Mouse (Mus musculus) layer of hippocampus, adult 9-11 months (tissue): ENCODE measurements at regions not wholly inside any gene's neighbourhood (a gene's known extent, or its start where the extent isn't known, plus 50 kb on each side); places are given as distances from the start of the nearest gene placed in this dataset.
A peak's percentile ranks its signal among the peaks of the same experiment; 100 is the strongest.
"Not testable (repeated sequence)": the region's sequence is repeated elsewhere in the genome, so short reads cannot be mapped to it uniquely, and the experiment has no call there.

Experiments
- DNase-seq: peaks from one replicate; pipeline ENCODE4 v3.0.0; 2022

DNA sequence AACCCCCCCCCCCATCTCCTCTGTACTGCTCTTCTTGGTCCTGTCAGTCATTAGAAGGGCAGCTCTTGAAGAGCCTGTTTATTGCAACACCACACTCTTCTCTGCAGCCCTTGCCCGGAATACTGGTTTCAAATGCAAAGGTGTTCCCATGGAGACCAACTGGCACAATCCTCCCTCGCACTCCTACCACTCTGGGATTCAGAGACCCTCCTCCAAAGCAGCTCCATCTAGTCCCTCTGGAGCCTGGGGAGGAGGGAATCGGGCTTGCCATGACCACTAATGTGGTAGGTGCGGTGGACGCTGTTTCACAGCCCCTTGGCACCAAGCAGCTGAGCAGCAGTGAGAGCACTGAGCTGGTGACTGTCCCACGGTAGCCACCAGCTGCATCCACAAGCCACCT is 83.1 kb downstream of the Stk35 start:
- DNase-seq = peak; percentile 72

DNA sequence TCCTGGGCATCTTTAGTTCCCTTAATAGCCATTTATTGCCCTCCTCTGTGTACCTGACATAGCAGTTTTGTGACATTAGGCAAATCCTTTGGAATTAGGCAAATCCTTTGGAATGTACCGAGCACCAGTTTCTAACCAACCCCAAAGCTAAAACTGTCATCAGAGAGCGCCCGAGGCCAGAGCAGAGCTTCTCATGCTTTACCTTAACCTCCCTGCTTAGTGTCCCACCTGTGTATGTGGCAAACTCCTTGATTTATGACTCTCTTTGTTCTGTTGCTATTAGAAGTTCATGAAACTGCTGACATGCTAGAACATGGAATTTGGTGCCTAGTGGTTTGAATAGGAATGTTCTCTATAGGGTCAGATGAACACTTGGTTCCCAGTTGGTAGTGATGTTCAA is 84.0 kb downstream of the Stk35 start:
- DNase-seq = no peak

GRCm38 (mm10) chr2:129885536-129885935 is 85.2 kb downstream of the Stk35 start:
- no peak for DNase-seq

DNA sequence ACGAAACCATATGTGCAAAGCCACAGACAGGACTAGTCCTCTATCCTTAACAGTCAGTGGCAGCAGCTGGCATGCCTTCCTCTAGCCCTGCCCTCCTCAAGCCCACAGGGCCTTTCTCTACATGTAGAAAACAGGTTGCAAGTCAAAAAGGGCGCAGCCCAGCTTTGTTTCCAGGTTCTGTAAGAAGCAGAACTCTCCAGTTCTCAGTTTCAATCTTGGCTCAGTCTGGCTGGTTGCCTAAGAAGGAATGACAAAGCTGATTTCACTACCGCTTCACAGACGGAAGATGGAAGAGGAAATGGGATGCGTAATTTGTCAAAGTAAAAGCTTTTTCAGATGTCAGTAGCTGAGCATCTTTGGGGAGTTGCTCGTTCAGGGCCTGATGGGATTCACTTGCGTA is 92.9 kb downstream of the Stk35 start:
- DNase-seq = peak; percentile 76

DNA sequence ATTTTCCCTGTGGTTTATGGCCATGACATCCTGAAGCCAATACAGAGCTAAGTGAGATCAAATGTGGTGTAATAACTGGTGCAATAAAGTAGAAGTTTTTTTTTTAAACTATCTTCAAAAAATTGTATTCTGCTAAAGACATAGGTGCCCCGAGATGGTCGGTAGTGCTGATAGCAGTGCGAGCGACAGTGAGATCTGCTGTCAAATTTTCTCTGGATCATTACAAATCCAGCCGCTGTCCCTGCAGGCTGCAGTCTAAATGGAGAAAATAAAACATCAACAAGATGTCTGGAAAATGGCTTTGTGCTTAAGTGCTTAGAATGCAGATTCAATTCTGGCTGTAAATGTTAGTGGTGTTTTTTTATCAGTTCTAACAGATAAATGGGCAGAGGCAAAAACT is 93.5 kb downstream of the Stk35 start:
- no peak for DNase-seq

DNA sequence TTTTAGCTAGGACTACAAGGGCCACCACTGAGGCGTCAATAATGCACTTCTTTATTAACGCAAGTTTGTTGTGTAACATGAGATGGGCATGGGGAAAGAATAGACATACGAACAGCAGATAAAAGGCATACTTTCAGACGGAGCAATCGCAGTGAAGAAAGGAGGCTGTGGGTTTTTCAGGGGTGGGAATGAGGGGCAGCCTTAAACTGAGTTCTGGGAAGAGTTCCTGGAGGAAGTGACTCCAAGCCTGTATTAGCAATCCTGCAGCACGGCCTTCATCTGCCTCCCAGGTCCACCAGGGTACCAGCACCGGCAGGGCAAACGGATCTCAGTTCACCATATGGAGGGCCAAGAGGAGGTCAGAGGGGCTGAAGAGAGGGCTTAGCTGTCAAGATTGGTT is 94.6 kb downstream of the Stk35 start:
- no peak for DNase-seq

- no peak for DNase-seq
Measured at GRCm38 (mm10) chr2:129895369-129895768, 95.1 kb downstream of the Stk35 start.

- no peak for DNase-seq
Measured at GRCm38 (mm10) chr2:129896696-129897095, 96.4 kb downstream of the Stk35 start.

GRCm38 (mm10) chr2:129903383-129904135 is 103.2 kb downstream of the Stk35 start:
- DNase-seq = no peak

GRCm38 (mm10) chr2:129904753-129905152 is 104.4 kb downstream of the Stk35 start:
- peak; percentile 55 for DNase-seq

DNA sequence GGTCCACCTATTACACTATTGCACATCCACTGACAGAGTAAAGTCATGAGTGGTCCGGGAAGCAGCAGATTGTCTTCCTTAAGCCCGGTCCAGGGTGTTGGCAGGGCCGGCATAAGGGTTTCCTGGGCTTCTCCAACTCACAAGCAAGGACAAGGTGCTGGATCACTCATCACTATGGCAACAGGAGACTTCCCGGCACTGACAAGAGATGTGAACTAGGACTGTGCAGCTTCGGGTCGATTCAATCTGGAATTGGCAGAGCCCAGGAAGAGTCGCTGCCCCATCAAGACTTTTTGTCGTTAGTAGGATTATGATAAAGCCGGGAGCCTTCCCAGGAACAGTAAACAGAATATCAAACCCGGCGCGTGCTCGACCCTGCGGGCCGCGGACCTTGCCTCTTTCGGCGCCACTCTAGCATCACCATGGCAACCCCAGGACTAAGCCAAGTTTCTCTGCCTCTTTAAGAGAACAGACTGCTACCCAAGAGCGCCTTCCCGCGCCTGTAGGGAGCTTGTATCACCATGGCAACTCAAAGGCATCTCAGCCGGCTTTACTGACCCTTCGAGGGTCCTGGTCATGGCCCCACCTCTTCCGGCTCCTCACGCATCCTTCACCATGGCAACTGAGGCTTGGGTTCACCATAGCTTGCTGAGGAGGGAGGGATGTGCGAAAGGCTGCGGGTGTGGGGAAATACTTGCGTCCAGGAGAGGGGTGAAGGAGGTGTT is 103.3 kb upstream of the Tgm3 start:
- DNase-seq = peak; percentile 76

- DNase-seq = no peak
Measured at GRCm38 (mm10) chr2:129911203-129911921, 100.8 kb upstream of the Tgm3 start.

DNA sequence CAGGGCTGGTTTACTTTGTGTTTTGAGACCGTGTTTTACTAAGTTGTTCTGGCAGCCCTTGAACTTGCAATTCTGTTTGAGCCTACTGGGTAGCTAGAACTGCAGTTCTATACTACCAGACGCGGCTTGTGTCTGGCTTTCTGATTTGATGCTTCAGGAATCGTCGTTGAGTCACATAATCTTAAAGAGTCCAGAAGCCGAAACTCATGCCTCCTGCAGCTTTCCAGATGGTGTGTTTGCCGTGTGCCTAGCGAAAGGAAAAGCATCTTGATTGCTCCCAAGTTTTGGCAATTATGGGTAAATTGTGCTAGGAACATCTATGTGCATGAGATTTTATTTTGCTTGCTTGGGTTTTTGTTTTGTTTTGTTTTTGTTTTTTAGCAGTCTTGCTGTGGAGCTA is 99.6 kb upstream of the Tgm3 start:
- DNase-seq = peak; percentile 45

- no peak for DNase-seq
Measured at GRCm38 (mm10) chr2:129914261-129914660, 97.9 kb upstream of the Tgm3 start.

DNA sequence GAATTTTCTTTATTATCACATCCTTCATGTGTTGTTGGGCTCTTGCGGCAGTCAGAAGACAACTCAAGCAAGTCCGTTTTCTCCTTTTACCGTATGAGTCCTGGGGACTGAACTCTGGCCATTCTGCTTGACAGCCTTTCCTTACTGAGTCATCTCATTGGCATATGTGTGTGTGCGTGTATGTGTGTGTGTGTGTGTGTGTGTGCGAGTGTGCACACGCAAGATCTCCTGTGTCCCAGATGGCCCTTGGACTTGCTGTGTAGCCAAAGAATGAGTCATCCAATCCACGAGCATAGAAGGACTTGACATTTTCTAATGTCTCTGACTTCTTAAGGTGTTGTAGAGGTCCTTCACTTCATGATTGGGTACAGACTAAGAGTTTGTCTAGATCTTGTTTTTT is 95.7 kb upstream of the Tgm3 start:
- no peak for DNase-seq

DNA sequence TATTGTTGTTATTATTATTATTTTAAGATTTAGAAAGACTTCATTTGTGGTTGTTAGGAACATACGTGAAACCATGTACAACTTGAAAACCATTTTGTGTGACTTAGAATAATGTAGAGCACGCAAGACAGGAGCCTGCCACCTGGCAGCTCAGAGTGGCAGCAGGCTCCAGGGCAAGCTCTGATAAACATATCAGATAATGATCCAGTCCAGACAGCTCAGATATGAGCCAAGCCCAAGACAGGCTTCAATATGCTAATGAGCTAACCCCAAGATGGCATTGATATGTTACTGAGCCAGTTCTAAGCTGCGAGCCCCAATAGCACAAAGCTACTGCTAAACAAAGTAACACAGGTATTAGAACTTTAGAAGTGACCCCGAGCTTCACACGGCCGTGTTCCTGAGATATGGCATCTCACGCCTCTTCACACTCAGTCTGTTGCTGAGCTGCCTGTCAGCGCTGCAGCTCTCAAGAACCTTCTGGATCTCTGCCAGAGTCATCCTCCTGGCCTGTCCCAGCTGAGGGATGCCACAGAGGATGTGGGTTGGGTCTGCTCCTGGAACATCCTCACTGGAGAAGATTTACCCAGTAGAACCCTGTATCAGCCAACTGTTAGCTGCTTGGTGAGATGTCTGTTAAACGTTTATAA is 93.9 kb upstream of the Tgm3 start:
- no peak for DNase-seq

GRCm38 (mm10) chr2:129919551-129919950 is 92.6 kb upstream of the Tgm3 start:
- no peak for DNase-seq

- no peak for DNase-seq
Measured at GRCm38 (mm10) chr2:129927218-129927617, 84.9 kb upstream of the Tgm3 start.

DNA sequence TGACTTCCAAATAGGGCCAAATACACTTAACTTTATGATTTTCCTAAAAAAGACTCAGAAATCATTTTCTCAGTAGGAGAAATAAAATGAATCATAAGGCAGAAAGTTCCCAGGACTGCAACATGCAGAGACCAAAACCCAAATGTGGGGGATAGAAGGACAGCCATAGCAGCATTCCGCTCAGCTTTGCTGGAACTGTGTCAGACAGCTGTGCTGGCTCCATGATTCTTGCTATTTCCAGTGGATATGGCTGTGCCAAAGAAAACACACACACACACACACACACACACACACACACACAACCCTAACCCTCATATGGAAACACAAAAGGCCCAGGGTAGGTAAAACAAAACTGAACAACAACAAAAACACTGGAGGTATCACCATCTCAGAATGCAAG is 78.6 kb upstream of the Tgm3 start:
- no peak for DNase-seq

DNA sequence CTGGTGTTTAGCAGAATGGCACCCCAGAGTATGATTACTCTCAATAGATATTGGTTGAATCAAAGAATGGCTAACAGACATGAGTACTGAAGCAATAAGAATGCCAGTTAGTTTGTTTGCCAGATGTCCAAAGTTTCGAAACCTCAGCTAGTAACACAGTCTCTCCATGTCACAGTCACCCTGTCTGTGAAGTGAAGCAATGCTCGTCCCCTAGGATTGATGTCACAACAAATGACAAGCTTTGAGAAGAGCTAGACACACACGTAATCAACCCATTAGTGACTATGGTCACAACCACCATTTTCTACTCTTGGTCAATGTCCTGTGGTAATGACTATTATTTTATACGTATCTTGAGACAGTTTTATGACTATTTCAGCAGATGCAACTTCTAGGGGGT is 69.3 kb upstream of the Tgm3 start:
- DNase-seq = no peak

GRCm38 (mm10) chr2:129947847-129948553 is 64.1 kb upstream of the Tgm3 start:
- no peak for DNase-seq

GRCm38 (mm10) chr2:129949786-129950185 is 62.4 kb upstream of the Tgm3 start:
- DNase-seq = not testable (repeated sequence)

DNA sequence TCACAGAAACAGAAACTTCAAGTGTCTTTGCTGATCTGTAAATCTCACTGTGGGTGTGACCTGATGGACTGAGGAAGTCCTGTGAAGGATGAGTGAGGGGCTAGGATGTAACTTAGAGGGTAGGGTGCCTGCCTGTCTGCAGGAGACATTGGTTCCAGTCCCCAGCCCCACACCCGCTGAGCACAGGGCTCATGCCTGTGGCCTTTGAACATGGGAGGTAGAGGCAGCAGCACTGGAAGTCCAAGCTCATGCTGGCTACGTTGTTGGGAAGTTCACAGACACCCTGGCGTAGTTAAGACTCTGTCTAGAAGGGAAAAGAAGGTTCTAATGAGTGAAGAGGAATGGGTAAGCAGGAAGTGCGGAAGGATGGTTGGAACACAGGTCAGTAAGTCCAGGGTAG is 59.7 kb upstream of the Tgm3 start:
- DNase-seq = no peak
